Mouse (Mus musculus): ENCODE data around the gene Gdpd3.
"Not testable (repeated sequence)": the region's sequence is repeated elsewhere in the genome, so short reads cannot be mapped to it uniquely, and the experiment has no call there.

DNA sequence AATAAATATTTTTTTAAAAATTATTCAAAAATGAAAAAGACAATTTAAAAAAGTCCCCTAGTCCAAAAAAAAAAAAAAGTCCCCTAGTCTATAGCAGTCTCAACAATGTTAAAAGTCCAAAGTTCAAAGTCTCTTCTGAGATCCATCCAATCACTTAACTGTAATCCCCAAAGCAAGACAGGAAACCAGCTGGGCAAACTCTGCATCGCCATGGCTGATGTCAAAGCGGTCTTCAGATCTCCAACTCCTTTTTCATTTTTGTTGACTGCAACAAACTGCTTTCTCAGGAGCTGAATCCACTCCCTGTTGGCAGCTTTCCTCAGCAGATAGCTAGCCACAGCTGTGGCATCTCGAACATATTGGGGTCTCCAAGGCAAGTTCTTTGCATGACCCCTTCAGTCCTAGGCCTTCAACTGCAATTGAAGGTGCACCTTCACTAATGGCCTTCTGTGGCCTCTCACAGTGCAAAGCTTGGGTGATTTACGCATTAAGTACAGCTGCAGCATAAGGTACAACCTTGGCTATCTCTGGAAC lies 35.8 kb upstream of the Gdpd3 start:
- not testable (repeated sequence) for TF ChIP-seq MAFK (IDR thresholded peaks at IDR 0.05; ENCODE audit: insufficient read depth, low read depth, low read length); ZC3H11A (IDR thresholded peaks at IDR 0.05; ENCODE audit: borderline replicate concordance, low read depth, low read length); HCFC1 (IDR thresholded peaks at IDR 0.05; ENCODE audit: borderline replicate concordance, insufficient read depth, low read length); ZNF384 (IDR thresholded peaks at IDR 0.05; ENCODE audit: low read depth, low read length); CHD2 (IDR thresholded peaks at IDR 0.05; ENCODE audit: low read depth, low read length)
